Mouse (Mus musculus) embryonic facial prominence, embryonic 15.5 days (tissue): ENCODE data around the gene Col4a4. TPM values are rescaled to one million over a fixed set of nuclear protein-coding genes. Genes with fewer than 3 reads are reported as not detected.

Experiments used
- ATAC-seq: fragments of 200-750 bp; cut with Nextera tagmentation; 2 replicates; pipeline ENCODE4 v1.8.0; 2017; ENCODE audit warnings: low read depth, moderate TSS enrichment; ENCODE audit not compliant: insufficient number of reproducible peaks, low FRiP score, low TSS enrichment
- H3K27ac ChIP-seq: fragments of 300-500 bp; sonication (generic); replicated peaks from 2 replicates; pipeline ENCODE4 v1.5.1; 2015; ENCODE audit warnings: mild to moderate bottlenecking, inconsistent platforms
- H3K27me3 ChIP-seq: fragments of 300-500 bp; sonication (generic); 2 replicates; pipeline ENCODE4 v1.6.1; 2015; ENCODE audit warnings: inconsistent platforms
- H3K36me3 ChIP-seq: fragments of 300-500 bp; sonication (generic); 2 replicates; pipeline ENCODE4 v1.6.1; 2015; ENCODE audit warnings: mild to moderate bottlenecking, inconsistent platforms
- H3K4me1 ChIP-seq: fragments of 300-500 bp; sonication (generic); 2 replicates; pipeline ENCODE4 v1.6.1; 2015; ENCODE audit warnings: inconsistent platforms
- H3K4me2 ChIP-seq: fragments of 300-500 bp; sonication (generic); replicated peaks from 2 replicates; pipeline ENCODE4 v1.6.1; 2015; ENCODE audit warnings: mild to moderate bottlenecking, inconsistent platforms
- H3K4me3 ChIP-seq: fragments of 300-500 bp; sonication (generic); replicated peaks from 2 replicates; pipeline ENCODE4 v1.5.1; 2015; ENCODE audit warnings: mild to moderate bottlenecking, inconsistent platforms
- H3K9ac ChIP-seq: fragments of 300-500 bp; sonication (generic); 2 replicates; pipeline ENCODE4 v1.6.1; 2015; ENCODE audit warnings: inconsistent platforms
- H3K9me3 ChIP-seq: fragments of 300-500 bp; sonication (generic); replicated peaks from 2 replicates; pipeline ENCODE4 v1.6.1; 2016; ENCODE audit warnings: inconsistent platforms
- WGBS: fragments of 180-500 bp; shearing (Covaris S2); methylation state at CpG from one replicate; pipeline ENCODE4 v1.1.7; 2015; 5-methylcytosine and 5-hydroxymethylcytosine counted together
- polyA plus RNA-seq: library from polyadenylated mRNA; unstranded; fragments of >200 nt; fragmentation: Nextera tagmentation; extraction: Ambion mirVana; gene quantifications from 2 replicates; pipeline ENCODE4 v1.2.1, GENCODE M21; 2015

The Col4a4 gene
- polyA plus RNA-seq, 1 experiment from 2014 or later = 0.09 TPM

- WGBS = 57% methylated on average over 5 of the region's 5 CpGs
- H3K9ac ChIP-seq = no peak overlapping the region
- ATAC-seq = no peak
- H3K36me3 ChIP-seq = no peaks in the 10 kb centered on the region
- H3K9me3 ChIP-seq = no peaks in the 10 kb centered on the region
- no peaks in the 10 kb centered on the region for H3K4me1 ChIP-seq
- H3K27me3 ChIP-seq = no peaks in the 10 kb centered on the region
- H3K4me3 ChIP-seq = no peak overlapping the region
- no peak overlapping the region for H3K4me2 ChIP-seq
- H3K27ac ChIP-seq = no peak overlapping the region
These were observed 31.4 kb upstream of the Col4a4 start for GRCm38 (mm10) chr1:82618001-82618400.

GRCm38 (mm10) chr1:82612061-82612660 lies 25.5 kb upstream of the Col4a4 start:
- H3K36me3 ChIP-seq = no peaks in the 10 kb centered on the region
- H3K9me3 ChIP-seq = no peaks in the 10 kb centered on the region
- no peak overlapping the region for H3K9ac ChIP-seq
- no peaks in the 10 kb centered on the region for H3K27me3 ChIP-seq
- no peak for ATAC-seq
- no peak overlapping the region for H3K27ac ChIP-seq
- WGBS = 71% methylated on average over 9 of the region's 9 CpGs
- H3K4me3 ChIP-seq = no peak overlapping the region
- no peak overlapping the region for H3K4me2 ChIP-seq
- no peaks in the 10 kb centered on the region for H3K4me1 ChIP-seq

GRCm38 (mm10) chr1:82608646-82609262 lies 22.1 kb upstream of the Col4a4 start:
- H3K9me3 ChIP-seq = no peaks in the 10 kb centered on the region
- no peaks in the 10 kb centered on the region for H3K4me1 ChIP-seq
- H3K27ac ChIP-seq = no peak overlapping the region
- no peak overlapping the region for H3K4me2 ChIP-seq
- 70% methylated on average over 9 of the region's 9 CpGs for WGBS
- no peaks in the 10 kb centered on the region for H3K36me3 ChIP-seq
- no peak overlapping the region for H3K4me3 ChIP-seq
- no peak overlapping the region for H3K9ac ChIP-seq
- no peaks in the 10 kb centered on the region for H3K27me3 ChIP-seq
- no peak for ATAC-seq

- H3K27me3 ChIP-seq = no peaks in the 10 kb centered on the region
- no peak for ATAC-seq
- H3K9me3 ChIP-seq = no peaks in the 10 kb centered on the region
- H3K36me3 ChIP-seq = no peaks in the 10 kb centered on the region
- H3K9ac ChIP-seq = no peak overlapping the region
- WGBS = 84% methylated on average over 7 of the region's 7 CpGs
- H3K27ac ChIP-seq = no peak overlapping the region
- no peak overlapping the region for H3K4me2 ChIP-seq
- H3K4me3 ChIP-seq = no peak overlapping the region
- H3K4me1 ChIP-seq = no peaks in the 10 kb centered on the region
These were observed 19.2 kb upstream of the Col4a4 start for GRCm38 (mm10) chr1:82605856-82606255.

- H3K4me3 ChIP-seq = no peak overlapping the region
- 83% methylated on average over 7 of the region's 7 CpGs for WGBS
- H3K4me2 ChIP-seq = no peak overlapping the region
- no peak for ATAC-seq
- no peak overlapping the region for H3K9ac ChIP-seq
- H3K27me3 ChIP-seq = no peaks in the 10 kb centered on the region
- no peaks in the 10 kb centered on the region for H3K36me3 ChIP-seq
- no peaks in the 10 kb centered on the region for H3K9me3 ChIP-seq
- no peaks in the 10 kb centered on the region for H3K4me1 ChIP-seq
- H3K27ac ChIP-seq = no peak overlapping the region
These were observed 18.7 kb upstream of the Col4a4 start for GRCm38 (mm10) chr1:82605347-82605746.

GRCm38 (mm10) chr1:82603198-82603950 lies 16.7 kb upstream of the Col4a4 start:
- Histone ChIP-seq H3K4me1 (no peaks in the 10 kb centered on the region), H3K36me3 (no peaks in the 10 kb centered on the region), H3K27ac (no peak overlapping the region), H3K4me2 (no peak overlapping the region), H3K4me3 (no peak overlapping the region), H3K27me3 (no peaks in the 10 kb centered on the region), H3K9me3 (no peaks in the 10 kb centered on the region), H3K9ac (no peak overlapping the region)
- ATAC-seq = no peak
- WGBS = 67% methylated on average over 7 of the region's 7 CpGs

- WGBS = 67% methylated on average over 6 of the region's 6 CpGs
- Histone ChIP-seq H3K4me1 (no peaks in the 10 kb centered on the region), H3K9me3 (no peaks in the 10 kb centered on the region), H3K27ac (no peak overlapping the region), H3K4me2 (no peak overlapping the region), H3K9ac (no peak overlapping the region), H3K4me3 (no peak overlapping the region), H3K27me3 (no peaks in the 10 kb centered on the region), H3K36me3 (no peaks in the 10 kb centered on the region)
- ATAC-seq = no peak
These were observed 10.4 kb upstream of the Col4a4 start for GRCm38 (mm10) chr1:82596864-82597596.

- peaks cover 18% of the 10 kb centered on the region for H3K27me3 ChIP-seq
- no peak overlapping the region for H3K4me3 ChIP-seq
- H3K4me2 ChIP-seq = no peak overlapping the region
- ATAC-seq = no peak
- peaks cover 10% of the 10 kb centered on the region for H3K4me1 ChIP-seq
- H3K9me3 ChIP-seq = no peaks in the 10 kb centered on the region
- H3K27ac ChIP-seq = no peak overlapping the region
- H3K9ac ChIP-seq = no peak overlapping the region
- no peaks in the 10 kb centered on the region for H3K36me3 ChIP-seq
- 65% methylated on average over 4 of the region's 4 CpGs for WGBS
These were observed 3.6 kb upstream of the Col4a4 start for GRCm38 (mm10) chr1:82590266-82590665.

GRCm38 (mm10) chr1:82585981-82586380 lies 668 bp downstream of the Col4a4 start:
- H3K9ac ChIP-seq = no peak overlapping the region
- H3K4me1 ChIP-seq = peaks cover 10% of the 10 kb centered on the region
- no peak overlapping the region for H3K4me2 ChIP-seq
- H3K27me3 ChIP-seq = peaks cover 18% of the 10 kb centered on the region
- H3K9me3 ChIP-seq = no peaks in the 10 kb centered on the region
- no peaks in the 10 kb centered on the region for H3K36me3 ChIP-seq
- no peak overlapping the region for H3K4me3 ChIP-seq
- 65% methylated on average over 7 of the region's 7 CpGs for WGBS
- no peak for ATAC-seq
- no peak overlapping the region for H3K27ac ChIP-seq

- 71% methylated on average over 4 of the region's 4 CpGs for WGBS
- no peak for ATAC-seq
These were observed 8.3 kb downstream of the Col4a4 start for GRCm38 (mm10) chr1:82578320-82578719.

GRCm38 (mm10) chr1:82577915-82578314 lies 8.7 kb downstream of the Col4a4 start:
- H3K36me3 ChIP-seq = no peaks in the 10 kb centered on the region

More at GRCm38 (mm10) chr1:82578320-82578719, 8.3 kb downstream of the Col4a4 start:
- Histone ChIP-seq H3K9me3 (no peaks in the 10 kb centered on the region), H3K4me3 (no peak overlapping the region), H3K27me3 (no peaks in the 10 kb centered on the region), H3K4me1 (no peaks in the 10 kb centered on the region), H3K4me2 (no peak overlapping the region), H3K27ac (no peak overlapping the region), H3K9ac (no peak overlapping the region), H3K36me3 (no peaks in the 10 kb centered on the region)

More at GRCm38 (mm10) chr1:82577915-82578314, 8.7 kb downstream of the Col4a4 start:
- H3K9me3 ChIP-seq = no peaks in the 10 kb centered on the region
- no peak overlapping the region for H3K4me3 ChIP-seq
- no peaks in the 10 kb centered on the region for H3K4me1 ChIP-seq
- no peak for ATAC-seq
- H3K9ac ChIP-seq = no peak overlapping the region
- H3K27ac ChIP-seq = no peak overlapping the region
- no peak overlapping the region for H3K4me2 ChIP-seq
- 69% methylated on average over 3 of the region's 3 CpGs for WGBS
- H3K27me3 ChIP-seq = no peaks in the 10 kb centered on the region
